Mouse (Mus musculus) liver, embryonic 11.5 days (tissue): ENCODE measurements at regions not wholly inside any gene's neighbourhood (a gene's known extent, or its start where the extent isn't known, plus 50 kb on each side); places are given as distances from the start of the nearest gene placed in this dataset.

ENCODE experiments used
- ATAC-seq: fragments of 200-750 bp; cut with Nextera tagmentation; replicated peaks from 2 replicates; pipeline ENCODE4 v1.8.0; 2017; ENCODE audit warnings: moderate number of reproducible peaks, mild to moderate bottlenecking, moderate TSS enrichment, moderate library complexity; ENCODE audit not compliant: low FRiP score
- DNase-seq: peaks from one replicate; pipeline ENCODE4 v3.0.0-alpha.2; 2017; ENCODE audit warnings: low spot score
- H3K27ac ChIP-seq: fragments of 300-500 bp; sonication (generic); 2 replicates; pipeline ENCODE4 v1.5.1; 2014; ENCODE audit warnings: mild to moderate bottlenecking, low read depth, low read length, control low read depth
- H3K27me3 ChIP-seq: fragments of 300-500 bp; sonication (generic); replicated peaks from 2 replicates; pipeline ENCODE4 v1.6.1; 2014; ENCODE audit warnings: low read length, mixed read lengths; ENCODE audit not compliant: control insufficient read depth, insufficient read depth
- H3K36me3 ChIP-seq: fragments of 300-500 bp; sonication (generic); 2 replicates; pipeline ENCODE4 v1.6.1; 2014; ENCODE audit warnings: mild to moderate bottlenecking, low read length, moderate library complexity, mixed read lengths; ENCODE audit not compliant: control insufficient read depth, insufficient read depth
- H3K4me1 ChIP-seq: fragments of 300-500 bp; sonication (generic); replicated peaks from 2 replicates; pipeline ENCODE4 v1.6.1; 2014; ENCODE audit warnings: low read length, mixed read lengths; ENCODE audit not compliant: control insufficient read depth, insufficient read depth
- H3K4me2 ChIP-seq: fragments of 300-500 bp; sonication (generic); 2 replicates; pipeline ENCODE4 v1.6.1; 2014; ENCODE audit warnings: mild to moderate bottlenecking, control low read depth, moderate library complexity
- H3K4me3 ChIP-seq: fragments of 300-500 bp; sonication (generic); 2 replicates; pipeline ENCODE4 v1.5.1; 2014; ENCODE audit warnings: low read depth, low read length, control low read depth
- H3K9ac ChIP-seq: fragments of 300-500 bp; sonication (generic); 2 replicates; pipeline ENCODE4 v1.6.1; 2014; ENCODE audit warnings: low read depth, low read length, control low read depth
- H3K9me3 ChIP-seq: fragments of 300-500 bp; sonication (generic); 2 replicates; pipeline ENCODE4 v1.6.1; 2016; ENCODE audit warnings: low read length, inconsistent platforms, mixed read lengths; ENCODE audit not compliant: control insufficient read depth
- WGBS: fragments of 180-500 bp; shearing (Covaris S2); extraction: QIAGEN DNeasy Blood & Tissue Kit; methylation state at CpG from one replicate; pipeline ENCODE4 v1.1.7; 2014; 5-methylcytosine and 5-hydroxymethylcytosine counted together

- ATAC-seq (no peak), DNase-seq (no peak)
- no peaks in the 10 kb centered on the region for H3K4me1 ChIP-seq
- H3K4me3 ChIP-seq = no peak overlapping the region
- H3K36me3 ChIP-seq = no peaks in the 10 kb centered on the region
- H3K27ac ChIP-seq = no peak overlapping the region
- WGBS = 89% methylated on average over 2 of the region's 2 CpGs
- H3K9ac ChIP-seq = no peak overlapping the region
- no peaks in the 10 kb centered on the region for H3K27me3 ChIP-seq
- H3K9me3 ChIP-seq = no peaks in the 10 kb centered on the region
- H3K4me2 ChIP-seq = no peak overlapping the region
Measured at GRCm38 (mm10) chr2:74463407-74463806, 115.8 kb downstream of the Lnpk start.

- DNase-seq (no peak), ATAC-seq (no peak)
- H3K9ac ChIP-seq = no peak overlapping the region
- no peaks in the 10 kb centered on the region for H3K27me3 ChIP-seq
- no peak overlapping the region for H3K4me2 ChIP-seq
- no peaks in the 10 kb centered on the region for H3K36me3 ChIP-seq
- no peaks in the 10 kb centered on the region for H3K4me1 ChIP-seq
- 63% methylated on average over 11 of the region's 11 CpGs for WGBS
- H3K27ac ChIP-seq = no peak overlapping the region
- H3K4me3 ChIP-seq = no peak overlapping the region
- no peaks in the 10 kb centered on the region for H3K9me3 ChIP-seq
Measured at GRCm38 (mm10) chr2:74461211-74461844, 117.9 kb downstream of the Lnpk start.

GRCm38 (mm10) chr2:74454431-74454830 lies 124.8 kb downstream of the Lnpk start:
- Histone ChIP-seq H3K36me3 (no peaks in the 10 kb centered on the region), H3K4me2 (no peak overlapping the region), H3K27me3 (no peaks in the 10 kb centered on the region), H3K9ac (no peak overlapping the region), H3K4me1 (no peaks in the 10 kb centered on the region), H3K27ac (no peak overlapping the region), H3K4me3 (no peak overlapping the region), H3K9me3 (no peaks in the 10 kb centered on the region)
- ATAC-seq (no peak), DNase-seq (no peak)
- 65% methylated on average over 4 of the region's 4 CpGs for WGBS

- Histone ChIP-seq H3K4me1 (no peaks in the 10 kb centered on the region), H3K27me3 (no peaks in the 10 kb centered on the region), H3K9ac (no peak overlapping the region), H3K36me3 (no peaks in the 10 kb centered on the region), H3K27ac (no peak overlapping the region), H3K9me3 (no peaks in the 10 kb centered on the region), H3K4me2 (no peak overlapping the region), H3K4me3 (no peak overlapping the region)
- DNase-seq (no peak), ATAC-seq (no peak)
- 86% methylated on average over 1 of the region's 1 CpGs for WGBS
Measured at GRCm38 (mm10) chr2:74452679-74453078, 126.6 kb downstream of the Lnpk start.

- ATAC-seq = no peak
- H3K9me3 ChIP-seq = no peaks in the 10 kb centered on the region
- WGBS = 62% methylated on average over 6 of the region's 6 CpGs
- no peak overlapping the region for H3K4me3 ChIP-seq
- H3K4me1 ChIP-seq = no peaks in the 10 kb centered on the region
- no peak overlapping the region for H3K9ac ChIP-seq
- H3K27ac ChIP-seq = no peak overlapping the region
- no peaks in the 10 kb centered on the region for H3K27me3 ChIP-seq
- DNase-seq = no peak
- no peak overlapping the region for H3K4me2 ChIP-seq
- no peaks in the 10 kb centered on the region for H3K36me3 ChIP-seq
Measured at GRCm38 (mm10) chr2:74451578-74451977, 127.7 kb downstream of the Lnpk start.

GRCm38 (mm10) chr2:74451038-74451437 lies 128.2 kb downstream of the Lnpk start:
- no peak for DNase-seq
- WGBS = 72% methylated on average over 4 of the region's 4 CpGs
- H3K27ac ChIP-seq = no peak overlapping the region
- H3K4me3 ChIP-seq = no peak overlapping the region
- no peaks in the 10 kb centered on the region for H3K9me3 ChIP-seq
- no peak overlapping the region for H3K4me2 ChIP-seq
- ATAC-seq = no peak
- no peaks in the 10 kb centered on the region for H3K4me1 ChIP-seq
- H3K36me3 ChIP-seq = no peaks in the 10 kb centered on the region
- no peak overlapping the region for H3K9ac ChIP-seq
- no peaks in the 10 kb centered on the region for H3K27me3 ChIP-seq

GRCm38 (mm10) chr2:74450064-74450765 lies 129.0 kb downstream of the Lnpk start:
- H3K27ac ChIP-seq = no peak overlapping the region
- no peaks in the 10 kb centered on the region for H3K27me3 ChIP-seq
- no peak overlapping the region for H3K4me3 ChIP-seq
- H3K4me2 ChIP-seq = no peak overlapping the region
- no peaks in the 10 kb centered on the region for H3K36me3 ChIP-seq
- DNase-seq = no peak
- 76% methylated on average over 11 of the region's 11 CpGs for WGBS
- H3K9me3 ChIP-seq = no peaks in the 10 kb centered on the region
- H3K9ac ChIP-seq = no peak overlapping the region
- no peaks in the 10 kb centered on the region for H3K4me1 ChIP-seq
- ATAC-seq = no peak

GRCm38 (mm10) chr2:74435184-74435911 lies 143.9 kb downstream of the Lnpk start:
- 83% methylated on average over 13 of the region's 13 CpGs for WGBS
- Histone ChIP-seq H3K36me3 (no peaks in the 10 kb centered on the region), H3K4me3 (no peak overlapping the region), H3K4me2 (no peak overlapping the region), H3K9me3 (no peaks in the 10 kb centered on the region), H3K27me3 (no peaks in the 10 kb centered on the region), H3K4me1 (no peaks in the 10 kb centered on the region), H3K27ac (no peak overlapping the region), H3K9ac (no peak overlapping the region)
- ATAC-seq = no peak
- no peak for DNase-seq
